ENCODE assay signal across 8 mouse cellular contexts in the genomic region with DNA sequence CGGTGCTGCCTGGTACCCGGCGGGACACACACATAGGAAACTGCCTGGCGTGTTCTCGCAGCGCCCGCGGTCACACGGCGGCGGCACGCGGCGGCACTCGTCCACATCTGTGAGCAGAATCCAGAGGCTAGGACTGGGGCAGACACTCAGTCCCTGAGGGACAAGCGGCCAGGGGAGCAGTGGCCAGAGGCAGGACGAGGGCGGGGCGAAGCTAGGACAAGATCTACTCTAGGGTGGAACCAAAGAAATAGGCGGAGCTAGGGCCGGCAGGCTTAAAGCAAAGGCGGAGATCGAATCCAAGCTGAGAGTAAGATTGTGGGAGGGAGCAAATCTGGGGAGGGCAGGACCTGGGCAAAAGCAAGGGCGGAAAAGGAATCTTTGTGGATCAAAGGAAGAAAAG. TPM values are rescaled to one million over a fixed set of nuclear protein-coding genes. Genes with fewer than 3 reads are reported as not detected.
A peak's percentile ranks its signal among the peaks of the same experiment; 100 is the strongest.
DNase-seq lines count a peak whose midpoint lies in the region; ATAC-seq lines count a peak whose summit lies in the region.

No protein-coding gene starts in this region.

- no peak overlapping the region for H3K27ac ChIP-seq in intestine, embryonic 15.5 days
- no peak overlapping the region for H3K27ac ChIP-seq in liver, embryonic 16.5 days (ENCODE audit: low read length)
- no peak overlapping the region for H3K27ac ChIP-seq in neural tube, embryonic 13.5 days (replicated peaks)

- 12% methylated on average over 24 of the region's 24 CpGs for WGBS in intestine, embryonic 15.5 days
- WGBS in liver, embryonic 16.5 days (ENCODE audit: insufficient replicate concordance) = 3% methylated on average over 24 of the region's 24 CpGs
- 1% methylated on average over 24 of the region's 24 CpGs for WGBS in neural tube, embryonic 13.5 days

- no peaks in the 10 kb centered on the region for H3K9me3 ChIP-seq in intestine, embryonic 15.5 days
- no peaks in the 10 kb centered on the region for H3K9me3 ChIP-seq in liver, embryonic 16.5 days (replicated peaks; ENCODE audit: control insufficient read depth, low read length)
- no peaks in the 10 kb centered on the region for H3K9me3 ChIP-seq in neural tube, embryonic 13.5 days

- peak; percentile 23 for ATAC-seq in granulocyte monocyte progenitor cell, adult 5-6 weeks (replicated peaks; ENCODE audit: poor library complexity, severe bottlenecking)
- peak; percentile 41 for ATAC-seq in intestine, embryonic 15.5 days
- no peak for ATAC-seq in liver, embryonic 16.5 days (ENCODE audit: low read depth)
- ATAC-seq in neural tube, embryonic 13.5 days (ENCODE audit: low read depth) = no peak

- H3K9ac ChIP-seq in intestine, embryonic 15.5 days = peak overlapping the region; percentile 30; the same call in 1 of the 2 replicates
- no peak overlapping the region for H3K9ac ChIP-seq in liver, embryonic 16.5 days (ENCODE audit: low read depth, low read length)
- H3K9ac ChIP-seq in neural tube, embryonic 13.5 days = peak overlapping the region; percentile 6; the same call in 1 of the 2 replicates

- H3K4me2 ChIP-seq in intestine, embryonic 15.5 days (replicated peaks) = peak overlapping the region; percentile 60
- peak overlapping the region; percentile 26; the same call in 1 of the 2 replicates for H3K4me2 ChIP-seq in liver, embryonic 16.5 days (ENCODE audit: low read depth, low read length)
- peak overlapping the region; percentile 46 for H3K4me2 ChIP-seq in neural tube, embryonic 13.5 days

- peaks cover 25% of the 10 kb centered on the region for H3K27me3 ChIP-seq in intestine, embryonic 15.5 days (replicated peaks)
- peaks cover 72% of the 10 kb centered on the region for H3K27me3 ChIP-seq in liver, embryonic 16.5 days (ENCODE audit: control insufficient read depth, insufficient read depth, low read depth, low read length)
- H3K27me3 ChIP-seq in neural tube, embryonic 13.5 days = peaks cover 87% of the 10 kb centered on the region

- peak; percentile 51 for DNase-seq in Muller cell, postnatal 12 days (ENCODE audit: inconsistent ontology term)
- DNase-seq in cerebellum, postnatal 25 days = peak; percentile 49 to 68
- no peak for DNase-seq in layer of hippocampus, adult 9-11 months
- no peak for DNase-seq in T-cell, adult 2 months (ENCODE audit: low spot score)

- peaks cover 27% of the 10 kb centered on the region for H3K4me1 ChIP-seq in intestine, embryonic 15.5 days (replicated peaks)
- H3K4me1 ChIP-seq in liver, embryonic 16.5 days (ENCODE audit: control insufficient read depth, low read depth, low read length) = peaks cover 10% of the 10 kb centered on the region
- H3K4me1 ChIP-seq in neural tube, embryonic 13.5 days (replicated peaks) = peaks cover 33% of the 10 kb centered on the region

- H3K4me3 ChIP-seq in intestine, embryonic 15.5 days (replicated peaks) = peak overlapping the region; percentile 30
- no peak overlapping the region for H3K4me3 ChIP-seq in liver, embryonic 16.5 days (ENCODE audit: low read depth, low read length)
- peak overlapping the region; percentile 24 for H3K4me3 ChIP-seq in neural tube, embryonic 13.5 days

- H3K36me3 ChIP-seq in intestine, embryonic 15.5 days = peaks cover 7% of the 10 kb centered on the region; the same call in 1 of the 2 replicates
- H3K36me3 ChIP-seq in liver, embryonic 16.5 days (ENCODE audit: control insufficient read depth, insufficient read depth) = no peaks in the 10 kb centered on the region
- H3K36me3 ChIP-seq in neural tube, embryonic 13.5 days = no peaks in the 10 kb centered on the region

RNA-seq across cellular contexts. Expression of a gene that starts 11.8 kb away (rescaled TPM):
- not detected in 2 replicates for total RNA-seq in granulocyte monocyte progenitor cell, adult 5-6 weeks (2014; fragmentation: Nextera tagmentation)
- not detected in 2 replicates for total RNA-seq in granulocyte monocyte progenitor cell, adult 5-6 weeks (2017)
- polyA plus RNA-seq in intestine, embryonic 15.5 days (2015; fragmentation: Nextera tagmentation; extraction: Ambion mirVana) = 75.9 and 92.8 TPM in 2 replicates
- 5.2 and 7.6 TPM in 2 replicates for polyA plus RNA-seq in liver, embryonic 16.5 days (2015; fragmentation: Nextera tagmentation; extraction: Ambion mirVana)
- polyA plus RNA-seq in neural tube, embryonic 13.5 days (2015; fragmentation: Nextera tagmentation; extraction: Ambion mirVana) = 6.9 and 8.0 TPM in 2 replicates

RNA-seq across cellular contexts. Expression of a gene that starts 30.1 kb away (rescaled TPM):
- 23.6 and 31.1 TPM in 2 replicates for total RNA-seq in granulocyte monocyte progenitor cell, adult 5-6 weeks (2014; fragmentation: Nextera tagmentation)
- 13.9 and 18.8 TPM in 2 replicates for total RNA-seq in granulocyte monocyte progenitor cell, adult 5-6 weeks (2017)
- 35.0 and 35.5 TPM in 2 replicates for polyA plus RNA-seq in intestine, embryonic 15.5 days (2015; fragmentation: Nextera tagmentation; extraction: Ambion mirVana)
- polyA plus RNA-seq in liver, embryonic 16.5 days (2015; fragmentation: Nextera tagmentation; extraction: Ambion mirVana) = 16.1 and 16.5 TPM in 2 replicates
- polyA plus RNA-seq in neural tube, embryonic 13.5 days (2015; fragmentation: Nextera tagmentation; extraction: Ambion mirVana) = 50.6 and 59.6 TPM in 2 replicates

RNA-seq across cellular contexts. Expression of a gene that starts 31.5 kb away (rescaled TPM):
- not detected in 2 replicates for total RNA-seq in granulocyte monocyte progenitor cell, adult 5-6 weeks (2014; fragmentation: Nextera tagmentation)
- 1.5 TPM in 1 of 2 replicates, not detected in the other for total RNA-seq in granulocyte monocyte progenitor cell, adult 5-6 weeks (2017)
- 1.8 TPM in 1 of 2 replicates, not detected in the other for polyA plus RNA-seq in intestine, embryonic 15.5 days (2015; fragmentation: Nextera tagmentation; extraction: Ambion mirVana)
- polyA plus RNA-seq in liver, embryonic 16.5 days (2015; fragmentation: Nextera tagmentation; extraction: Ambion mirVana) = 0.23 and 0.44 TPM in 2 replicates
- polyA plus RNA-seq in neural tube, embryonic 13.5 days (2015; fragmentation: Nextera tagmentation; extraction: Ambion mirVana) = not detected in 2 replicates

Comparison
In these comparisons a context has a peak if more than half of its experiments do, and no peak if none do; other contexts are left out.
1. DNase-seq: peak in Muller cell, postnatal 12 days (single experiment) and cerebellum, postnatal 25 days (2 of 2); none in layer of hippocampus, adult 9-11 months (single experiment) and T-cell, adult 2 months (single experiment).
2. ATAC-seq: peak in granulocyte monocyte progenitor cell, adult 5-6 weeks (single experiment) and intestine, embryonic 15.5 days (single experiment); none in liver, embryonic 16.5 days (single experiment) and neural tube, embryonic 13.5 days (single experiment).
3. Peak in every context shown above with its lines, with median percentiles within 50 percentile points of each other: H3K4me2 ChIP-seq.